Mouse (Mus musculus): ENCODE data around the gene Plcb2. TPM values are rescaled to one million over a fixed set of nuclear protein-coding genes. Genes with fewer than 3 reads are reported as not detected.

The Plcb2 gene
- polyA plus RNA-seq, 1 experiment from 2014 or later: 1.4 TPM

DNA sequence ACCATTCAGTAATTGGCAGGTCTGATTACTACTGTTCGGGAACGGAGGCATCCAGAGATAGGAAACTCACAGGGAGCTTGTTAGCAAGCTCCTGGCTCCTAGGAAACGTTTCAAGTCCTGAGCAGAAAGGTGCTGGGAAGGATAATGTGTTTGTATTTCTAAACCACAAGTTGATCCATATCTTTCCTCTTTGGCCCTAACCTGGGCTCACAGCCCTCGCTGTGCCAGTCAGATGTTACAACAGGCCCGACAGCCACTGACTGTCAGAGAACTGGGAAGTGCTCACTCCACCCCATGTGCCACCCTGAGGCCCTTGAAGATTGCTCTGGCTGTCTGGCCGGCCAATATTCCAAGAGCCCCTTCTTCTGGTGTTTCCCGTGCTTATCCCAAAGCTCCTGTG is 53.7 kb downstream of the Plcb2 start:
- DNase-seq (ENCODE audit: low spot score) (no peak), ATAC-seq (replicated peaks; ENCODE audit: low FRiP score, low read depth) (no peak)
- no peaks in the 10 kb centered on the region for H3K36me3 ChIP-seq (ENCODE audit: insufficient read depth, low read length)
- H3K9me3 ChIP-seq (replicated peaks; ENCODE audit: low read length): no peaks in the 10 kb centered on the region
- H3K27ac ChIP-seq: no peak overlapping the region
- TF ChIP-seq CTCF (IDR thresholded peaks at IDR 0.05; ENCODE audit: low read depth): no peak
- no peak overlapping the region for H3K4me2 ChIP-seq (ENCODE audit: low read length)
- peaks cover 30% of the 10 kb centered on the region for H3K27me3 ChIP-seq (ENCODE audit: insufficient read depth, low read length)
- H3K4me3 ChIP-seq (replicated peaks; ENCODE audit: low read depth, low read length): no peak overlapping the region
- 16% methylated on average over 7 of the region's 7 CpGs for WGBS
- H3K9ac ChIP-seq (ENCODE audit: low read depth, low read length): no peak overlapping the region
- H3K4me1 ChIP-seq (replicated peaks; ENCODE audit: insufficient read depth, low read length): peaks cover 7% of the 10 kb centered on the region; the same call in 1 of the 2 replicates

- WGBS: 25% methylated on average over 15 of the region's 15 CpGs
- Histone ChIP-seq H3K9ac (ENCODE audit: low read depth, low read length) (no peak overlapping the region), H3K4me1 (replicated peaks; ENCODE audit: insufficient read depth, low read length) (peaks cover 7% of the 10 kb centered on the region; the same call in 1 of the 2 replicates), H3K9me3 (replicated peaks; ENCODE audit: low read length) (no peaks in the 10 kb centered on the region), H3K36me3 (ENCODE audit: insufficient read depth, low read length) (no peaks in the 10 kb centered on the region), H3K4me3 (replicated peaks; ENCODE audit: low read depth, low read length) (no peak overlapping the region), H3K27ac (no peak overlapping the region), H3K27me3 (ENCODE audit: insufficient read depth, low read length) (peaks cover 29% of the 10 kb centered on the region), H3K4me2 (ENCODE audit: low read length) (no peak overlapping the region)
- ATAC-seq (replicated peaks; ENCODE audit: low FRiP score, low read depth) (no peak), DNase-seq (ENCODE audit: low spot score) (no peak)
- TF ChIP-seq CTCF (IDR thresholded peaks at IDR 0.05; ENCODE audit: low read depth): no peak
These were observed 54.4 kb downstream of the Plcb2 start for GRCm38 (mm10) chr2:118673686-118674465.

DNA sequence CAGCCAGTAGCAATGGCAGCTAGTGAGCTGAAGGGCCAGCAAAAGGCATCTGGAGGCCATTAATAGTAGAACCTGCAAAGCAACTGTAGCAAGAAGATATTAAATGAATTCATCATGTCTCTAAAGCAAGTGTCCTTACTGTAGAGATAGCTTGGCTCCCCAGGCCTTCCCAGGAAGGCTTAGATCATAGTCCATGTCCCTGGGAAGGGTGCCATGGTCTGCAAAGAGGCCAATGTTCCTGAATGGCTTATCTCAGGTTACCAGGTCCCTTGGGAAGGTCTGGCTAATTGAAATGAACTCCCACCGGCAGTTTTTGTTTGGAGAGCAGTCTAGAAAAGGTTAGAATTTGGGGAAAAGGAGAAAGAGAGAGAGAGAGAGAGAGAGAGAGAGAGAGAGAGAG is 56.5 kb downstream of the Plcb2 start:
- DNase-seq (ENCODE audit: low spot score): no peak
- Histone ChIP-seq H3K4me1 (replicated peaks; ENCODE audit: insufficient read depth, low read length) (peaks cover 2% of the 10 kb centered on the region; the same call in 1 of the 2 replicates), H3K27ac (no peak overlapping the region), H3K27me3 (ENCODE audit: insufficient read depth, low read length) (peaks cover 19% of the 10 kb centered on the region), H3K9ac (ENCODE audit: low read depth, low read length) (no peak overlapping the region), H3K9me3 (replicated peaks; ENCODE audit: low read length) (no peaks in the 10 kb centered on the region), H3K4me3 (replicated peaks; ENCODE audit: low read depth, low read length) (no peak overlapping the region), H3K4me2 (ENCODE audit: low read length) (no peak overlapping the region), H3K36me3 (ENCODE audit: insufficient read depth, low read length) (no peaks in the 10 kb centered on the region)
- ATAC-seq (replicated peaks; ENCODE audit: low FRiP score, low read depth): no peak
- TF ChIP-seq CTCF (IDR thresholded peaks at IDR 0.05; ENCODE audit: low read depth): no peak
- WGBS: 22% methylated on average over 1 of the region's 1 CpGs

- H3K27me3 ChIP-seq (ENCODE audit: insufficient read depth, low read length): 0 out of 2 replicates have a peak, but pooled peaks cover 1% of the 10 kb centered on the region
- WGBS: 30% methylated on average over 2 of the region's 2 CpGs
- H3K9me3 ChIP-seq (replicated peaks; ENCODE audit: low read length): no peaks in the 10 kb centered on the region
- H3K9ac ChIP-seq (ENCODE audit: low read depth, low read length): no peak overlapping the region
- H3K4me3 ChIP-seq (replicated peaks; ENCODE audit: low read depth, low read length): no peak overlapping the region
- H3K4me1 ChIP-seq (replicated peaks; ENCODE audit: insufficient read depth, low read length): no peaks in the 10 kb centered on the region
- H3K36me3 ChIP-seq (ENCODE audit: insufficient read depth, low read length): no peaks in the 10 kb centered on the region
- TF ChIP-seq CTCF (IDR thresholded peaks at IDR 0.05; ENCODE audit: low read depth): no peak
- DNase-seq (ENCODE audit: low spot score) (peak; percentile 16), ATAC-seq (replicated peaks; ENCODE audit: low FRiP score, low read depth) (peak; percentile 60; the same call in 1 of the 2 replicates)
- peak overlapping the region; percentile 51; the same call in 1 of the 2 replicates for H3K27ac ChIP-seq
- no peak overlapping the region for H3K4me2 ChIP-seq (ENCODE audit: low read length)
These were observed 58.5 kb downstream of the Plcb2 start for GRCm38 (mm10) chr2:118669785-118670184.

- Histone ChIP-seq H3K4me3 (replicated peaks; ENCODE audit: low read depth, low read length) (no peak overlapping the region), H3K9ac (ENCODE audit: low read depth, low read length) (no peak overlapping the region), H3K36me3 (ENCODE audit: insufficient read depth, low read length) (no peaks in the 10 kb centered on the region), H3K9me3 (replicated peaks; ENCODE audit: low read length) (no peaks in the 10 kb centered on the region), H3K27me3 (ENCODE audit: insufficient read depth, low read length) (no peaks in the 10 kb centered on the region), H3K4me2 (ENCODE audit: low read length) (no peak overlapping the region), H3K27ac (0 out of 2 replicates have a peak overlapping the region, but pooled peaks have one; percentile 51), H3K4me1 (replicated peaks; ENCODE audit: insufficient read depth, low read length) (no peaks in the 10 kb centered on the region)
- peak; percentile 40 for DNase-seq (ENCODE audit: low spot score)
- peak; percentile 65 for ATAC-seq (replicated peaks; ENCODE audit: low FRiP score, low read depth)
- 51% methylated on average over 6 of the region's 6 CpGs for WGBS
- TF ChIP-seq CTCF (IDR thresholded peaks at IDR 0.05; ENCODE audit: low read depth): no peak
These were observed 59.0 kb downstream of the Plcb2 start for GRCm38 (mm10) chr2:118669245-118669644.

DNA sequence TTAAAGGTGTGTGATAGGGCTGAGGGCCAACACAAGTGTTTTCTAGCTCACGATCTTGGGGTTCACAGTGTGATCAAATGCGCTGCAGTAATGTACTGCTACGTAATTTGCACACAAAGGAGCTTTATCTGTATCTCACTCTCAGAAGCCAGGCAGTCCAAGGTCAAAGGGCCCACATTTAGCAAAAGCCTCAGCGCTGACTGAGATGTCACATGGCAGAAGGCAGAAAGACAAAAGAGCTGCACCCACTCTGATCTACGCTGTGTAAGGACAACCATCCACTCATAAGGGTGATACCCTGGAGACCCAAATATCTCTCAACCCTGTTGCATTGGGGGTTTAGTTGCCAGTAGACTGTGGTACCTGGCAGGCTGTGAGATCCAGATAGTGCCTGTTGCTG is 61.1 kb downstream of the Plcb2 start:
- WGBS: 78% methylated on average over 5 of the region's 5 CpGs
- DNase-seq (ENCODE audit: low spot score): no peak
- no peak for TF ChIP-seq CTCF (IDR thresholded peaks at IDR 0.05; ENCODE audit: low read depth)

More for the DNA sequence above, 61.1 kb downstream of the Plcb2 start:
- no peak for ATAC-seq (replicated peaks; ENCODE audit: low FRiP score, low read depth)
- no peak overlapping the region for H3K4me2 ChIP-seq (ENCODE audit: low read length)
- no peak overlapping the region for H3K27ac ChIP-seq
- no peak overlapping the region for H3K4me3 ChIP-seq (replicated peaks; ENCODE audit: low read depth, low read length)
- H3K9me3 ChIP-seq (replicated peaks; ENCODE audit: low read length): no peaks in the 10 kb centered on the region
- H3K27me3 ChIP-seq (ENCODE audit: insufficient read depth, low read length): peaks cover 3% of the 10 kb centered on the region
- H3K36me3 ChIP-seq (ENCODE audit: insufficient read depth, low read length): no peaks in the 10 kb centered on the region
- no peak overlapping the region for H3K9ac ChIP-seq (ENCODE audit: low read depth, low read length)
- H3K4me1 ChIP-seq (replicated peaks; ENCODE audit: insufficient read depth, low read length): 0 out of 2 replicates have a peak, but pooled peaks cover 5% of the 10 kb centered on the region

Measured in kidney, postnatal 0 days (tissue).